Mouse (Mus musculus) testis, adult 2 months (tissue): Measurements from ENCODE around the gene Lin7b. TPM values are rescaled to one million over a fixed set of nuclear protein-coding genes. Genes with fewer than 3 reads are reported as not detected.
"Not testable (repeated sequence)": the region's sequence is repeated elsewhere in the genome, so short reads cannot be mapped to it uniquely, and the experiment has no call there.

Source experiments
- H3K27ac ChIP-seq: fragments of 200-500 bp; 2 replicates; pipeline ENCODE4 v1.5.1; 2012; ENCODE audit warnings: low read depth, low read length; ENCODE audit not compliant: control insufficient read depth, insufficient read depth
- H3K27me3 ChIP-seq: fragments of 200-500 bp; 2 replicates; pipeline ENCODE4 v1.6.1; 2012; ENCODE audit warnings: mild to moderate bottlenecking, low read length, moderate library complexity; ENCODE audit not compliant: control insufficient read depth, insufficient read depth
- H3K36me3 ChIP-seq: fragments of 200-500 bp; 2 replicates; pipeline ENCODE4 v1.6.1; 2012; ENCODE audit warnings: mild to moderate bottlenecking, low read length; ENCODE audit not compliant: control insufficient read depth, insufficient read depth
- H3K4me1 ChIP-seq: fragments of 200-500 bp; 2 replicates; pipeline ENCODE4 v1.6.1; 2012; ENCODE audit warnings: low read length; ENCODE audit not compliant: control insufficient read depth, insufficient read depth
- H3K4me3 ChIP-seq: fragments of 200-500 bp; 2 replicates; pipeline ENCODE4 v1.5.1; 2012; ENCODE audit warnings: low read depth, mild to moderate bottlenecking, low read length, moderate library complexity, mixed read lengths; ENCODE audit not compliant: control insufficient read depth
- CTCF ChIP-seq: fragments of 200-500 bp; IDR thresholded peaks from 2 replicates; pipeline ENCODE4 v1.5.1; 2012; ENCODE audit warnings: low read depth, mild to moderate bottlenecking, inconsistent platforms, low read length, moderate library complexity; ENCODE audit not compliant: control insufficient read depth, insufficient read depth, insufficient replicate concordance
- POLR2A ChIP-seq: fragments of 200-500 bp; IDR thresholded peaks from 2 replicates; pipeline ENCODE4 v1.6.1; 2012; ENCODE audit warnings: low read depth, mild to moderate bottlenecking, inconsistent platforms, low read length, moderate library complexity; ENCODE audit not compliant: control insufficient read depth
- polyA plus RNA-seq: library from polyadenylated mRNA; depleted of rRNA; stranded (reverse); fragments of >200 nt; gene quantifications from 2 replicates; pipeline ENCODE4 v1.2.3, GENCODE M21; 2012

Gene Lin7b
- polyA plus RNA-seq, 1 experiment, result 7.3 TPM

DNA sequence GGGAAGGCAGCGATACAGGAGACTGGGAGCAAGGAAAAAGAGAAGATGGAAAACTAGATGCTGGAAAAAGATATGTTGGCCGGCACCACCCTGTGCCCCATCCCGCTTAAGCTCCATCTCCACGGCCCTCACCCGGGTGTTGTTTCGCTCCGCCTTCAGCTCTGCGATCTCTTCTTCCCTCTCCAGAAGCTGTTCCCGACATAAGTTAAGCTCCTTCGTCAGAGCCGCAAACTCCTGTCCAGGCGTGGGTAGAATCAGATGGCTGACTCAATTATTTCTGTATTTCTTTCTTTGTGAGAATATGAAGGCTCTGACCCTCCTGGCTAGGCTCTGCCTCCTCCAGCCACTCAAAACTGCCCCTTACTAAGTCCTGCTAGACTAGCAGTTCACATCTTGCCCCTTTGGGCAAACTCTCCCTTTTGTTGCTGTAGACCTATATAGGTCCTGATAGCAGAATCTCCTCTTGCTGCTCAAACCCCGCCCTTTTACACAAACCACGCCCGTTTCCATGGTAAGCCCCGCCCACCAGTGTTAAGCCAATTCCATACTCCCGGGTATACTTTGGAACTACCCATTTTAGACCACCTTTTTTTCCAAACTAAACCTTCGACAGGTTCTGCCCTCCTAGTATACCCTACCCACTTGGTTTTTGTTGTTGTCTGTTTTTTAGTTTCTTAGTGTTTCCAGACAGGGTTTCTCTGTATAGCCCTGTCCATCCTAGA is 9.8 kb downstream of the Lin7b start:
- peak overlapping the region; percentile 79 for H3K4me3 ChIP-seq
- TF ChIP-seq CTCF, result no peak
- TF ChIP-seq POLR2A, result no peak
- no peak overlapping the region for H3K27ac ChIP-seq

DNA sequence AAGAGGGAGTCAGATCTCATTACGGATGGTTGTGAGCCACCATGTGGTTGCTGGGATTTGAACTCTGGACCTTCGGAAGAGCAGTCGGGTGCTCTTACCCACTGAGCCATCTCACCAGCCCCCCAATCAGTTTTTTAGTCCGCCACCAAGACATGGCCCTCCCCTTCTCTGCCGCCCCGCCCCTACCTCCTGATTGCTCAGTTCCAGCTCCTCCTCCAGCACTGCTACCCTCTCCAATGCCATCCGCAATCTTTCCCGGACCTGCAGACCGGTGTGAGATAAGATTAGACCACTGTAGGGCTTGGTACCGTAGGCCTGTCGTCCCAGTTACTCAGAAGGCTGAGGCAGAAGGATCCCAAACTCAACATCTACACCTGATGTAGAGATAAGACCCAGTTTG is 11.3 kb downstream of the Lin7b start:
- H3K4me1 ChIP-seq, result peaks cover 39% of the 10 kb centered on the region
- H3K27me3 ChIP-seq, H3K4me3 ChIP-seq, H3K27ac ChIP-seq, H3K36me3 ChIP-seq: not testable (repeated sequence)

More for the DNA sequence above, 9.8 kb downstream of the Lin7b start:
- Histone ChIP-seq H3K4me1 (peaks cover 33% of the 10 kb centered on the region), H3K36me3 (no peaks in the 10 kb centered on the region), H3K27me3 (no peaks in the 10 kb centered on the region)

DNA sequence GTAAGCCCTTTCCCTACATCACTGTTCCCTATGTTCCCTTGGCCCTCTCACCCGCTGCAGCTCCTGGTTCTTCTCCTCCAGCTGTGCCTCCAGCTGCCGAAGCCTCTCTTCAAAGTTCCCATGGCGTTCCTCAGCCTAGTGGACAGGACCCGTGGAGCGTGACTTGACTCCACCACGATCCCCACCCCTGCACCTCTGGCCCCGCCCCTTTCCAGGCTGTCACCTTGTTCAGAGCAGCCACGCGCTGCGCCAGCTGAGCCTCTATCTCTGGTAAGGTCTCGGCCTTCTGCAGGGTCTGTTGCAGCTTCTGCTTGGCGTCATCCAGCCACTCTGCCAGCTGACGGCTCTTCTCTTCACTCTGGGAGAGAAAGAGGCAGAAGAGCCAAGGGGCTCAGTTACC is 14.3 kb downstream of the Lin7b start:
- H3K4me1 ChIP-seq, result peaks cover 30% of the 10 kb centered on the region
- TF ChIP-seq POLR2A (no peak), CTCF (no peak)
- no peaks in the 10 kb centered on the region for H3K27me3 ChIP-seq
- no peak overlapping the region for H3K4me3 ChIP-seq
- no peak overlapping the region for H3K27ac ChIP-seq
- no peaks in the 10 kb centered on the region for H3K36me3 ChIP-seq

DNA sequence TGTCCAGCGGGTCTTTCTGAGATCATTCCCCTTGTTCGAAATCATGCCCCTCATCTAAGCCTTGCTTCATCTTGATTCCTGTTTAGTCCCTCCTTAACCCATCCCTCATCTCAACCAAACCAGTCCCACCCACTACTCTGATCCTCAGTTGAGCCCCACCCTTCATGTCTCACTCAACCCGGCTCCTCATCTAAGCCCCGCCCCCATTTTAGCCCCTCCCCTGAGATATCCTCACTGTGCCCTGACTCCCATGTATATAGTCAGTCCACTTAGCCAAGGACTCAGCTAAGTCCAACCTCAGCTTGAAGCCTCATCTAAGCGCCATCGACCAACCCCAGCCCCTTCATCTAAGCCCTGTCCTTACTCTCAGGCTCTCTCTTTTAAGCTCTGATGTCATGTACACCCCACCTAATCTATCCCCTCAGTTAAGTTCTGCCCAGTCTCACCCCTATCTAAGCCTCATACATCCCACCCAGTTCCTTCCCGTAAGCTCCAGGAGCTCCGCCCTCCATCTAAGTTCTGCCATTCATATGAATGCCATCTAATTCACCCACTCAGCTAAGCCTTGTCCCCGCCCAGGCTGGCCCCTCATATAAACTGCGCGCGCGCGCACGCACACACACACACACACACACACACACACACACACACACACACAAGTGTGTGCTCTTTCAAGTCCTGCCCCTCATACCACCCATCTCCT is 14.9 kb downstream of the Lin7b start:
- no peaks in the 10 kb centered on the region for H3K27me3 ChIP-seq
- H3K27ac ChIP-seq, result no peak overlapping the region
- H3K4me3 ChIP-seq, result no peak overlapping the region
- no peaks in the 10 kb centered on the region for H3K36me3 ChIP-seq
- no peak for TF ChIP-seq CTCF
- peaks cover 25% of the 10 kb centered on the region for H3K4me1 ChIP-seq

DNA sequence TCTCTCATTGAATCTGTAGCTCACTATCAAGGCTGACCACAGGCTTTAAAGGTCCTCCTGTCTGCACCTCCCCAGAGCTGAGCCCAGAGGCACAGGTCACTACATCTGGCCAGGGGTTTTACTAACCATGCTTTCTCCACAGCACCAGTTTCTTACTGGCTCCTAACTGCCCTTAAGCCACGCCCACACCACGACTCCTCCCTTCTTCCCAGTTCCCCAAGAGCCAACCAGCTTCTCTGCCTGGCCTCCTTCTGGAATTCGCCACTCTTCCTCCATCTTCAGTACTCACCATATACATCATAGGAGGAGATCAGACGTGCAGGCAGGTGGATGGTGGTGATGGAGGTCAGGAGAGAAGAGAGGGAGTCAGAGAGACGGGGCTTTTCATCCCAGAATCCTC is 17.3 kb downstream of the Lin7b start:
- H3K36me3 ChIP-seq, result no peaks in the 10 kb centered on the region
- H3K4me3 ChIP-seq, result no peak overlapping the region
- H3K4me1 ChIP-seq, result peaks cover 19% of the 10 kb centered on the region
- TF ChIP-seq POLR2A, result no peak
- no peak for TF ChIP-seq CTCF
- no peaks in the 10 kb centered on the region for H3K27me3 ChIP-seq
- no peak overlapping the region for H3K27ac ChIP-seq

DNA sequence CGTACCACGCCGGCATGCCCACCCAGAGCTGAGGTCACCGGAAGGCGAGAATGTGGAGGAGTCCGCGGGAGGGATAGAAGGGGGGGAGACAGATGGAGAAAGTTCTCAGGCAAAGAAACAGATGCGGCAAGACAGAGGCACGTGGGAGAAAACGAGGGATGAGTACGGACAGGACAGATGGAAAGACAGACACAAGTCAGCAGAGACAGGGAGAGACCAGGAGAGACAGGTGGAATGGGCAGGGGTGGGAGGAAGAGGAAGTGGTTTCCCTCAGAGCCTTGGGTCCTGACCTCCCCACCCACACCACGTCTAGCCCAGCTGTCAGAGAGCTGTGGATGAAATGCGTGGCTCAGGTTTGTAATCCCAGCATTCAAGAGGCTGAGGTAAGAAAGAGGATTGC is 23.5 kb downstream of the Lin7b start:
- Histone ChIP-seq H3K27me3 (no peaks in the 10 kb centered on the region), H3K27ac (no peak overlapping the region), H3K4me1 (peaks cover 11% of the 10 kb centered on the region), H3K4me3 (no peak overlapping the region), H3K36me3 (no peaks in the 10 kb centered on the region)
- TF ChIP-seq POLR2A (no peak), CTCF (no peak)

DNA sequence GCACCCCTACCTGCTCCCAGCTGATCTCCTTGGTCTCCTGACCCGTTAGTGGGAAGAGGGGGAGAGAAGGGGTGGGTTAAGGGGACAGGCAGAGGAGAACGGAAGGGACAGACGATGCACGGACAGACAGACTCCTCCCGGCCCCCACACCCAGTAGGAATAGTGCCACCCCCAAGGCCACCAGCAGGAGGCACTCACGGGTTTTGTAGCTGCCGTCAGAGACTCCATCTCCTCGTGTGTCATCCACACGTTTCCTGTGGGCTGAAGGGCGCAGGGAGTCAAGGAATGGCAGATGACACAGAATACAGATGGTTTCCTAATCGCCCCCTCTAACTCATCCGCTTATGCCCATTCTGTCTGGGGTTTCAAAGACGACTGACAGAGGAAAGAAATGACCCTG is 26.8 kb downstream of the Lin7b start:
- Histone ChIP-seq H3K27me3 (no peaks in the 10 kb centered on the region), H3K36me3 (no peaks in the 10 kb centered on the region), H3K4me3 (no peak overlapping the region), H3K27ac (no peak overlapping the region), H3K4me1 (peaks cover 33% of the 10 kb centered on the region)
- no peak for TF ChIP-seq POLR2A
- TF ChIP-seq CTCF, result peak; percentile 14; the same call in 1 of the 2 replicates
